Mouse (Mus musculus): ENCODE results near the gene Hibadh.

Hibadh gene

GRCm38 (mm10) chr6:52502986-52503385 is 137.2 kb downstream of the Hibadh start:
- DNase-seq (ENCODE audit: low read depth, low spot score): no peak

- no peak for DNase-seq (ENCODE audit: low read depth, low spot score)
Measured at GRCm38 (mm10) chr6:52501479-52501878, 138.7 kb downstream of the Hibadh start.
